Comparison of ENCODE assay signal across 9 mouse cellular contexts in the genomic region with DNA sequence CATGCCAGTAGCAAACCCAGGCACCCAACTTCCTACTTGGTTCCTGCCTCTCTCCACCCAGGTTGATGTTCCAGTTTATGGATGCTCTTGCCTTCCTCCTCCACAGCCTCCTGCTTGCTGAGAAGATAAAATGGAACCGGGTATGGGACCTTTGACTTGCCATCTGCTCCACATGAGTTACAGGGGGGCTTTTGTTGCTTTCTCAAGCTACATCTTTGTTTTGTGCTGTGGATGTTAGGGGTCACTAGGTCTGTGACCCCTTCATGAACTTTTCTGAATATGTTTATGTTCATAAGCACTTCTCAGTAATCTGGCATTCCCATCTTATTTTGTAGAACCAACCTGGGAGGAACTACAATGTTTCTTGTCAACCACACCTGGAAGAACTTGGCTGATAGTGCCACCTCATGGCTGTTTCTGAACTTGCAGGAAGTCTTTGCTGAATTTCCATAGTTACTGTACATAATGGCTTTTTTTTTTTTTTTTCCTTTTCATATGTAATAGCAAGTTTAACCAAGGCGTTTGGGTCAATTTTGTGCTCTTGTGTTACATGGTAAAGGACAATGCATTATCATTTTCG.
A peak's percentile ranks its signal among the peaks of the same experiment; 100 is the strongest.
DNase-seq lines count a peak whose midpoint lies in the region; ATAC-seq lines count a peak whose summit lies in the region.
"Had no signal": no experiment of that assay in that cellular context is flagged by ENCODE, and none has a peak within 500 bp of the region (broad histone marks: within the 10 kb centered on the region; RNA-seq: fewer than 3 reads in every experiment).

No protein-coding gene starts in this region.

- no peaks in the 10 kb centered on the region for H3K36me3 ChIP-seq in kidney, embryonic 14.5 days (ENCODE audit: control insufficient read depth, insufficient read depth, low read length)
- no peaks in the 10 kb centered on the region for H3K36me3 ChIP-seq in liver, embryonic 11.5 days (ENCODE audit: control insufficient read depth, insufficient read depth, low read length)
- H3K36me3 ChIP-seq: heart, embryonic 13.5 days had no signal

- 30% methylated on average over 3 of the region's 3 CpGs for WGBS in kidney, embryonic 14.5 days
- 29% methylated on average over 3 of the region's 3 CpGs for WGBS in liver, embryonic 11.5 days

- H3K27me3 ChIP-seq in kidney, embryonic 14.5 days (ENCODE audit: control insufficient read depth, insufficient read depth, low read length): no peaks in the 10 kb centered on the region
- H3K27me3 ChIP-seq in liver, embryonic 11.5 days (replicated peaks; ENCODE audit: control insufficient read depth, insufficient read depth, low read length): no peaks in the 10 kb centered on the region
- H3K27me3 ChIP-seq: heart, embryonic 13.5 days had no signal

- DNase-seq in adrenal gland, adult (ENCODE audit: inconsistent age in 2 of 2, low spot score in 1 of 2): peak; percentile 23 to 78
- DNase-seq in adrenal gland, postnatal 4 days (ENCODE audit: low spot score in 2 of 2): no peak
- DNase-seq in urinary bladder, postnatal 14 days (ENCODE audit: low spot score): peak; percentile 35
- no peak for DNase-seq in urinary bladder, adult 2 months (ENCODE audit: low spot score)
- peak; percentile 30 for DNase-seq in embryo, embryonic 11 days
- no peak for DNase-seq in liver, embryonic 11.5 days (ENCODE audit: low spot score)
- peak; percentile 58 for DNase-seq in testis, postnatal 10 days (ENCODE audit: low spot score)

- peak; percentile 62; the same call in 1 of the 2 replicates for ATAC-seq in kidney, embryonic 14.5 days (ENCODE audit: low FRiP score, low TSS enrichment)
- ATAC-seq in liver, embryonic 11.5 days (replicated peaks; ENCODE audit: low FRiP score): 0 out of 2 replicates have a peak, but pooled peaks have one; percentile 18

- H3K9me3 ChIP-seq in kidney, embryonic 14.5 days (ENCODE audit: control insufficient read depth, low read length): no peaks in the 10 kb centered on the region
- no peaks in the 10 kb centered on the region for H3K9me3 ChIP-seq in liver, embryonic 11.5 days (ENCODE audit: control insufficient read depth, low read length)
- H3K9me3 ChIP-seq: heart, embryonic 13.5 days had no signal

- no peak overlapping the region for H3K9ac ChIP-seq in kidney, embryonic 14.5 days (ENCODE audit: low read depth, low read length)
- H3K9ac ChIP-seq in liver, embryonic 11.5 days (ENCODE audit: low read depth, low read length): no peak overlapping the region
- H3K9ac ChIP-seq: heart, embryonic 13.5 days had no signal

- H3K4me2 ChIP-seq in kidney, embryonic 14.5 days (replicated peaks; ENCODE audit: low read depth, low read length): no peak overlapping the region
- no peak overlapping the region for H3K4me2 ChIP-seq in liver, embryonic 11.5 days
- H3K4me2 ChIP-seq: heart, embryonic 13.5 days had no signal

- no peak overlapping the region for H3K4me3 ChIP-seq in kidney, embryonic 14.5 days (ENCODE audit: low read length)
- no peak overlapping the region for H3K4me3 ChIP-seq in liver, embryonic 11.5 days (ENCODE audit: low read depth, low read length)
- H3K4me3 ChIP-seq: heart, embryonic 13.5 days had no signal

- H3K4me1 ChIP-seq in kidney, embryonic 14.5 days (ENCODE audit: control insufficient read depth, insufficient read depth, low read length): no peaks in the 10 kb centered on the region
- no peaks in the 10 kb centered on the region for H3K4me1 ChIP-seq in liver, embryonic 11.5 days (replicated peaks; ENCODE audit: control insufficient read depth, insufficient read depth, low read length)
- H3K4me1 ChIP-seq: heart, embryonic 13.5 days had no signal

- no peak overlapping the region for H3K27ac ChIP-seq in kidney, embryonic 14.5 days (ENCODE audit: low read depth, low read length)
- no peak overlapping the region for H3K27ac ChIP-seq in liver, embryonic 11.5 days (ENCODE audit: low read depth, low read length)
- H3K27ac ChIP-seq: heart, embryonic 13.5 days had no signal

Comparison
In these comparisons a context has a peak if more than half of its experiments do, and no peak if none do; other contexts are left out.
1. DNase-seq: peak in adrenal gland, adult (2 of 2), urinary bladder, postnatal 14 days (single experiment), embryo, embryonic 11 days (single experiment) and testis, postnatal 10 days (single experiment); none in adrenal gland, postnatal 4 days (0 of 2), urinary bladder, adult 2 months (single experiment) and liver, embryonic 11.5 days (single experiment).